Mouse (Mus musculus) lung, postnatal 4 days (tissue): ENCODE data around the gene Gm20878.
"Not testable (repeated sequence)": the region's sequence is repeated elsewhere in the genome, so short reads cannot be mapped to it uniquely, and the experiment has no call there.

Source experiments
- DNase-seq, 2 experiments: peaks; one replicate each; pipeline ENCODE4 v3.0.0; 2021

Gene Gm20878

DNA sequence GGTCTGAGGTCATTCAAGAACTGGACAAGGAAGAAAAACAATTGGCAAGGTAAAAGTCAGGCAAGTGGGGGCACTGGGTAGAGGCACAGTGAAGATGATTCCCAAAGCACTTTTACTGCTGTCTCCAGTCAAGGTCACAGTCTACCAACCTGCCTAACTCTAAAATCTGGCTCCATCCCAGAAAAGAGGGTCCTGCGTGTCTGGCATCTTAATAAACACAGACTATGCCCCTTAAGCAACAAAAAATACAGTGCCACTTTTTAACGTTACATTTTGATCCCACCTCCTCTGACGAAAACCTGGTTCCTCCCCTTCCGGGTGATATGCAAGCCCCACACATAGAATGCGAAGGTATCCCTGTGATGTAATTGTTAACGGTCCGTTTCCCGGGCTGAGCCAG lies at the start of gene Gm20878:
Gene Gm20878 (plus strand): TSS at position 301 of the 400 bp plus-strand sequence.
- DNase-seq = not testable (repeated sequence)

DNA sequence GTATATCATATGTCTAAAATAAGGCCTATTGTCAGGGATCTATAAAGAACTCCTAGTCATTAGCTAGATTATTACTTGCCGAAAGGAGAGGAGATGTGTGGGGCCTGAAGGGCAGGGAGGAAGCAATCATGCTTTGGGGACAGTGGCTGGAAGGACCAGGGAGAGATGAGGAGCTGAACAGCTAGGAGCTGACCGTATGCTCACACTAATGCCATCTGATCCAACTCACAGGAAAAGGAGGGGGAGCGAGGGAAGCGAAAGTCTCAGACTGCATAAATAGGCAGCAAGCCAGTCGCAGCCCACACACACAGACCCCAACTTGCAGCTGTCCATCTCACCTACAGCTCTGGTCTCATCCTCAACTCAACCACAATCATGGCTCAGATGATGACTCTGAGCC lies 38.1 kb upstream of the Gm20878 start, which contains the start of gene Gm21541:
Gene Gm21541 (plus strand): TSS at position 301 of the 400 bp plus-strand sequence.
- DNase-seq = not testable (repeated sequence)

DNA sequence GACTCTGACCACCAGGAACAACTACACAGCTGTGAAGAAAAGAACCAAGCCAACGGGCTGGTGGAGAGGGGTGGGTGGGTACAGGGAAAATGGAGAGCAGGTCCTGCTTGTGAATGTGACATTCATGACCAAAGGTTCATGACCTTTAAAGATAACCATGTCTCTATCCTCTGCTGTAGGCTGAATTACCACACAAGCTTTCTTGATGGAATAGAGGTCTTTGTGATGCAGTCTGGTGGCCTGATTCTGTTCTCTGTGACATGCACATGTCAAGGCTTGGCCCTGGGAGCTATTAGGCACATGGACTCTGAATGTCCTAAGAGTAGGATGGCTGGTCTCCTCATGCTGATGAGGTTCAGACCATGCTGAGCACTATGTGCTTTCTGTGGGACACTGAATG lies 24.4 kb downstream of the Gm20878 start, which contains the start of gene Fam205a4:
Gene Fam205a4 (plus strand): TSS at position 301 of the 400 bp plus-strand sequence.
- DNase-seq = not testable (repeated sequence)
